Mouse (Mus musculus) heart, postnatal 10 days (tissue): Measurements from ENCODE around the gene Ewsr1. TPM values are rescaled to one million over a fixed set of nuclear protein-coding genes. Genes with fewer than 3 reads are reported as not detected.
A peak's percentile ranks its signal among the peaks of the same experiment; 100 is the strongest.

Experiments
- DNase-seq, 2 experiments: peaks; one replicate each; pipeline ENCODE4 v3.0.0; 2021
- intact Hi-C: fragments of 180-260 bp; cut with DNase I; formaldehyde crosslinking; loops from one replicate; pipeline ENCODE4 v1.15.1; 2025
- total RNA-seq, 2 experiments: library from RNA; stranded (reverse); gene quantifications; 2 replicates each; pipeline ENCODE4 v1.2.3; 2021

Gene Ewsr1
- total RNA-seq, 2 experiments from 2014 or later, result 167 to 175 TPM

DNA sequence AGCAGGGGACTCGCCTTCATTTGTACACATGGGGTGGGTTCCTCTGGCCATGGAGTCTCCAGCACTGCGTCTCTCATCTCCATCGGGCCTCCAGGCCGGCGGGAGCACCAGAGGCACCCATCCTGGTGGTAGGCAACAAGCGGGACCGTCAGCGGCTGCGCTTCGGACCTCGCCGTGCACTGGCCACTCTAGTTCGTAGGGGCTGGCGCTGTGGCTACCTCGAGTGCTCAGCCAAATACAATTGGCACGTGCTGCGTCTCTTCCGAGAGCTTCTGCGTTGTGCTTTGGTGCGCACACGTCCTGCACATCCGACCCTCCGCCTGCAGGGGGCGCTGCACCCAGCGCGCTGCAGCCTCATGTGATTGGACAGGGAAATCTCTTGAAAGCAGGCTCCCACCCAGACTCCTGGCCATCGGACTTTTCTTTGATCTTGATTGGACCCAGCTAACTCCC, 39.3 kb downstream of the Ewsr1 start:
- intact Hi-C loops, result no loop called here
- peak in 1 of 2 experiments; percentile 59 for DNase-seq

DNA sequence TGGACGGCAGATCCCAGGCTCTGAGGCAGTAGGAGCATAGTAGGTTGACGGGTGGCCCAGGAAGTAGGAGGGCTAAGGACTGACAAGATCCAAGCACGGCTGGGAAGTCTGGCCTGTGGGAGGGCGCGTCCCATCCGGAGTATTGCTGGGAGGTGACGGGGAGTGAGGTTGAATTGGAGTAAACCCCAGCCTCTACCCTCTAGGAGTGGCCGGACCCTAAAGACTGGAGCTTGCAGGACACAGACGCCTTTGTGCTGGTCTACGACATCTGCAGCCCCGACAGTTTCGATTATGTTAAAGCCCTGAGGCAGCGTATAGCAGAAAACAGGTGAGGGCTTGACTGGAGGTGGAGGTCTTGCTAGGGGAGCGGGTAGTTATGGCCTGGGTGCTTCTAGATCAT, 39.8 kb downstream of the Ewsr1 start:
- peak in 1 of 2 experiments; percentile 29 for DNase-seq
- intact Hi-C loops, result no loop called here

DNA sequence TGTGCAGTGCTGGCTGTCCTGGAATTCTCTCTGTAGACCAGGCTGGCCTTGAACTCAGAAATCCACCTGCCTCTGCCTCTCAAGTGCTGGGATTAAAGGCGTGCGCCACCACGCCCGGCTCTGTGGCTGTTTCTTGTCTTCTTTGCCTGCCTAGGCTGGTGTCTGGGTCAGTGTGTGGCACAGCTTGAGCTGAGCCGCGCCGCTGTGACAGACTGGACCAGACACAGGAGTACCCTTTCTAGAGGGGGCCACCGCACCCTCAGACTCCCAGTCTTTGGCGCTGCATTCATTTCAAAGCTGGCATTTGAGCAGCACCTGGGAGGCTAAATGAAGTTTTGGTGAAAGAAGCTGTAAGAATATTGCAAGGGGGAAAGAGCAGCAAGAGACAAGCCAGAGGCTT, 40.3 kb downstream of the Ewsr1 start:
- DNase-seq, result no peak
- intact Hi-C loops, result no loop called here

DNA sequence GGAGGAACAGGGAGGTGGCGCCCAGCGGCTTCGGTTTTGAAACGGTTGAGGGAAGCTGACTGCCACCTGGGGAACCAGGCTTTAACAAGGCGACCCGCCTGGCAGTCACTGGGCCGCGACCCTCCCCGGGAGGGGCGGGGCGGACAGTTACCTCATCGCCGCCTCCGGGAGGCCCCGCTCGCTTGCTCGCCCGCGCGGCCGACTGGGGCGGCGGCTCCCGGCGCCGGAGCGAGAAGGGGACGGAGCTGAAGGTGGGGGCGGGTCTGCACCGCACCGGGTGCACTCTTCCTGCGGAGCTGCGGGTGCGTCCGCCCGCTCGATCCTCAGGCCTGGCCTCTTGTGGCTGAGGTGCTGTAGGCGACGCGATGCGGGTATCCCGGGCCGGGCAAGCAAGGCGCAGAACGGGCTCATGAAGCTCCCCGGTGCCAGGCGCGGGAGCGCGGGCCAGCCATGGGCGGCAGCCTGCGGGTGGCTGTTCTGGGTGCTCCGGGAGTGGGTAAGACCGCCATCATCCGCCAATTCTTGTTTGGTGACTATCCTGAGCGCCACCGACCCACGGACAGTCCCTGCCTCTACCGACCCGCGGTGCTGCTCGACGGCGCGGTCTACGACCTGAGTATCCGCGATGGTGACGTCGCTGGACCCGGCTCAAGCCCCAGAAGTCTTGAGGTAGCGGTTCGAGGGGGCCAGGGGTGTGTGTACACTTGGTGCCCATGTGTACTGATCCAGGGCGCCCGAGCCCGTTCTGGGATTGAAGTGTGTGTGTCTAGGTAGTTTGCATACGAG, 41.0 kb downstream of the Ewsr1 start, which contains the start of gene Rasl10a:
Gene Rasl10a (plus strand): TSS at position 273 of the 786 bp plus-strand sequence.
- DNase-seq, result peak; percentile 55 to 57
- intact Hi-C loops, result no loop called here

DNA sequence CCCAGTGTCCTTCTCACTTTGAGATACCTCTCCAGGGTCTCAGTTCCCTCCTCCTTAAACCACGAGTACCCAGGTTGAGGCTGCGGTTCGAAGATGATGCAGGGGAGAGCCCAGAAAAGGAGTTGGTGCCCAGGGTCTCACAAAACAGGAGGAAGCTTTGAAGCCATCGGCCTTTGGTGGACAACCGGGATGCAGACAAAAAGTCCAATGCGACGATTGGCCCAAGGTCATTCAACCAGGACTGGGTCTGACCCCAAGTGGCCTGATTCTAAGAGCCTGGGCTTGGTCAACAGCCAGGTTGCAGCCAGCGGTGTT, 41.6 kb downstream of the Ewsr1 start:
- intact Hi-C loops, result no loop called here

DNA sequence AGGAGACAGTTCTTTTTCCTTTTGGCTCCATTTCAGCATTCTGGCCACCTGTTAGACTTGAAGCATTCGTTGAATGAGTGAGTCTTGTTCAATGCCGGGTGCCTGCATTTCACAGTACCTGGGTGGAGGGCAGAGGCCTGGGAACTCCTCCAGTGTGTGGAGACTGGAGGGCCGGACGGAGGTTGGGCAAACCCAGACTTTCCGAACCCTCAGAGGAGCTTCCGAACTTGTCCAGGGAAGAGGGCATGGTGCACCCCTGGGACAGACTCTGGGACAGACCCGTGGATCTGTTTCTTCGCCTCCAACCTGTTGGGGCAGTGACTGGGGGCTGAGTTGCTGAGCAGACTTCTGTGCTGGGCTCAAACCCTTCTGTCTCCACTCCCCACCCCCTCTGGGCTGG, 42.0 kb downstream of the Ewsr1 start:
- DNase-seq, result no peak
- intact Hi-C loops, result no loop called here

More for the DNA sequence above, 41.6 kb downstream of the Ewsr1 start:
- no peak for DNase-seq

DNA sequence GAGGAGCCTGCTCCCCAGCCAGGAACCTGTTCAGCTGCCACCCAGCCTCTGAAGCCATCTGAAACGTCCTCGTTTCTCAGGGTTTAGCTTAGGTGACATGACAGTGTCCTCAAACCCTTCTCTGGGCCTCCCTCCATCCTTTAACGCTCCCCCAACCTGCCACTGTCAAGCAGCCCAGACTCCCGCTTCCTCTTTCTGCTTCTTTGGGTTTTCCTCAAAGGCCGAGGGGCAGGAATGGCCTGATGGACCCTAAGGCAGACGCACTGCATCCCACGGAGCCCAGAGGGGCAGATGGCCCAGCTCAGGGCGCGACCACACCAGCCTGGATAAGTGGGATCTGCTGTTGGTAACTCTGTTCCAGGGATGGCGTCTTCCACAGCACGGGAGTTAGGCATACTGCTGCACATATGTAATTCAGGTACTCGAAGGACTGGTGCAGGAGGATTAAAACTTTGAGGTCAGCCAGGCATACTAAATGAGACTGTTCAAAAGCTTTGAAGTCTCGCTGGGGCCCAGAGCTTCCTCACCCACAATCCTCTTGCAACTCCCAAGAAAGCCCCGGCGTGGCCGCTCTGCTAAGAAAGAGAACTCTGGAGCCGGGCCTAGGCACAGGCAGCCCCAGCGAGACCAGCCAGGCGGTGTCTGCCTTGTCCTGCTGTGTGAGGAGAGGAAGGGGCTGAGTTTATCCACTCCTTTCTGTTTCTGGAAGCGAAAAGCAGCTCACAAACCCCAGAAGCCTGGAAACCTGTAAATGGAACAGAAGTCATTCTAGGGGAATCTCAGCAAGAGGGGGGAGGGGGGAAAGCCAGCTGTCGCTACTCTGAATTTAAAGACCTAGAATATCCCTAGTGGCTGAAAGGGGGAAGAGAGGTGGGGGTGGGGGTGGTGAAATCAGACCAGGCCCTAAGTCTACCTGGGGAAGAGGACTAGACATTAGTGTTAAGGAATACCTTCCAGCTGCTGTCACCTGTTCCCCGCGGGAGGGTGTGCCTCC, 42.8 kb downstream of the Ewsr1 start:
- DNase-seq, result no peak
- intact Hi-C loops, result no loop called here

DNA sequence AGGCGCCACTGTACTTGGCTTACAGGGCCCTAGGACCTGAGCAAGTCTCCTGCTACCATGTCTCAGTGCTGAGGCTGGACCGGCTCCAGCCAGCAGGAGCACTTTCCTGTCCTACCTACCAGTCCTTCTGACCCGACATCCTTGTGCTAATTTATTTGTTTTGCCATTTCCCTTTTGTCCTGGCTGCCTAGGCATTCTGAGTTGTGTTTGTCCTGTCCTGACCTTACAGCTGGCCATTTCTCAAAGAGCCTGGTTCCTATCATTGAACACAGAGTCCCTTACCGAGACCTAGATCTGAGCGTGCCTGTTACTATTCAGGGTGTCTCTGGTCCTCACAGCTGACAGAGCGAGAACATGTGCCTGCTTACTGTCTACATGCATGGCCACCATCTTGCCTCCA, 44.2 kb downstream of the Ewsr1 start:
- intact Hi-C loops, result no loop called here
- DNase-seq, result no peak

DNA sequence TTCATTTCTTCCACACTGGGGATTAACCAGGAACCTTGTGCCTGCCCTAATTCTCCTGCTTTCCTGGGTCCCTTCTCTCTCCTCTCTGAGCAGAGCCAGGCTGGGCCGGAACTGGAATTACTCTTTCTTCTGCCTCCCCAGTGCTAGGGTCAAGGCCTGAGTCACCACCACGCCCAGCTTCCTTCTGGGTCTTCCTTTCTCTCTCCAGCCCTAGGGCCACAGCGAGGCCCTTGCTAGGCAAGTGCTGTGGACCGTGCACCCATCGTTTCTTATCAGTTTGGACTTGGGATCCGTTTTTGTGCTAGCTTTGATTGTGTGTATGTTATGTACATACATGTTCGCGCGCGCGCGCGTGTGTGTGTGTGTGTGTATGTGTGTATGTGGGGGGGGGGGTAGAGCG, 44.9 kb downstream of the Ewsr1 start:
- intact Hi-C loops, result no loop called here

DNA sequence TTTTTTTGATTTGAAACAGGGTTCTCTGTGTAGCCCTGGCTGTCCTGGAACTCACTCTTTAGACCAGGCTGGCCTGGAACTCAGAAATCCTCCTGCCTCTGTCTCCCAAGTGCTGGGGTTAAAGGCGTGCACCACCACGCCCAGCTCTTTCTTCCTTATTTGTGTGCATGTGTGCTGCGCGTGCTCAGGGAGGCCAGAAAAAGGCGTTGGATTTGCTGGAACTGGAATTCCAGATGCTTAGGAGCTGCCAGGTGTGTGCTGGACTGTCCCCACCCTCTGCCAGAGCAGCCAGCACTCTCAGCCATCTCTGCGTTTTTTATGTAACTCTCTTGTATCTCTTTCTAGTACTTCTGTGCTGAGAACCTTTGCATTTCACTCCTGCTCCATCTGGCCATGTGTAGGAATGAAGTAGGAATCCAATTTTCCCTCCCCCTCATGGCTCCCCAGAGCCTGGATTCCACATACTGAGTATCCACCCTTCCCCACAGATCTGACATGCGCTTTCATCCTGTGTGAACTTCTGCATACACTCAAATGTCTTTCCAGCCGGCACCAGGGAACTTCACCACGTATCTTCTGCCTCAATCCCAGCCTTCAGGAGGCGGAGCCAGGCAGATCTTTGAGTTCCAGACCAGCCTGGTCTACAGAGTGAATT, 46.7 kb downstream of the Ewsr1 start:
- DNase-seq, result no peak
- intact Hi-C loops, result no loop called here

More for the DNA sequence above, 44.9 kb downstream of the Ewsr1 start:
- no peak for DNase-seq

DNA sequence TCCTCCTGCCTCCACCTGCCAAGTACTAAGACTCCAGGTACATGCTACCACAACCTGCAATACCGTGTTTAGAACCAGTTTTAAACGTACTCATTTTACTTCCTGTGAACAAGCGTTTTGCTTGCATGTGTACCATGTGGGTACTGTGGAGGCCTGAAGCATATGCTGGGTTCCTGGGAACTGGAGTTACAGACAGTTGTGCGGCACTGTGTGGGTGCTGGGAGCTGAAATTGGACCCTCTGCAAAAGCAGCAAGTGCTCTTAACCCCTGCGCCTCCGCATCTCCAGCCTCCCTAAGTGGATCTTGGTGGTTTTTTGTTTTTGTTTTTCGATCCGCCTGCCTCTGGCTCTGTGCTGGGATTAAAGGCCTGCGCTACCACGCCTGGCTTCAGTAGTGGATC, 47.4 kb downstream of the Ewsr1 start:
- DNase-seq, result no peak
- intact Hi-C loops, result no loop called here

DNA sequence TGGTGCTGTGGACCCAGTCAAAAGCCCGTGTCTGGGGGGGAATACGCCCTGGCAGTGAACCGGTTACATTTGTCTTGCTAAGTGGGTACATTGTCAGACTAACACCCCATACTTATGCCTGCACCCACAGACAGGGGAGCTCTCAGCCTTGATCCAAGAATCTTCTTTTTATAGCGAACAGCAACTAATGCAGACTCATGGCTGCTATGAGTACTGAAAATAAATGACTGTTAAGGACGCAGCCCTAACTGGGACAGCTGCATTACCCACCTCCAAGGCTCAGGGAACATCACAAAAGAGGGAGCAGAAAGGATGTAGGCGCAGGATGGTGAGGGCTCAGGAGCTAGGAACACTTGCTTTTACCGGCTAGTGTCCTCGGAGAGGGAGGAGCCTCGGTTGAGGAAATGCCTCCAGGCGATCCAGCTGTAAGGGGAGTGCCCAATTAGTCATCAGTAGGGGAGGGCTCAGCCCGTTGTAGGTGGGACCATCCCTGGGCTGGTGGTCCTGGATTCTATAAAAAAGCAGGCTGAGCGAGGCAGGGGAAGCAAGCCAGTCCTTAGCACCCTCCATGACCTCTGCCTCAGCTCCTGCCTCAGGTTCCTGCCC, 52.6 kb downstream of the Ewsr1 start:
- intact Hi-C loops, result no loop called here

DNA sequence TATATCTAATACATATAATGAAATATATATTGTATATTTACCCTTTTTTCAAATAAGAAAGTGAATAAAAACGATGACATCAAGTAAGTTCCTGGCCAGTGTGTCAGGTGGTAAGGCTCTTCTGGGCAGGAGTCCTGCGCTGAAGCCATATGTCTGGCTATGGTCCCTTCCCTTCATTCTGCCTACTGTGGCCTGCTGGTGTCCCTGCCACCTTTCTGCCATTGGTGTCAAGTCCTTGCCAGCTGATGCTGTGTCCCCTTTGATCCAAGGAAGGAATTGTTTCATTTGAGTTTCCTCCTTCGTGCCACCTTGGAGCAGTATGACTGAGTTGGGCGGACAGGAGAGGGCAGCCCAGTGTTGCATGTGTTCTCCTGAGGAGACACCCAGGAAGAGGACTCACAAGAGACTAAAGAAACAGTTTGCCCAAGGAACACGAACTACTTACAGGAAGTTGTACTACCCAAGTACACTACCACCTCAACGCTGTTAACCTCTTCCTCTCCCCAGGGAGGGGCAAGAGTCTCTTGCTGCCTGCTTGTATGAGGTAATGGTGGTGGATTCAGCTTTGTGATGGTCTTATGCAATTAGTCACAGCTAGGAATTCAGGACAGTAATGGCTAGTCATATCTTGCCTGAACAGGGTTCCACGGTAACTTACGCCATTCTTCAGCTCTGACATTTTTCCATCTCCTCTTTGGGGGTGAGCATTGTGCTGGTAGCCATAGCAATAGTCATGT, 56.3 kb downstream of the Ewsr1 start:
- intact Hi-C loops, result no loop called here
- DNase-seq, result no peak

More for the DNA sequence above, 52.6 kb downstream of the Ewsr1 start:
- no peak for DNase-seq

DNA sequence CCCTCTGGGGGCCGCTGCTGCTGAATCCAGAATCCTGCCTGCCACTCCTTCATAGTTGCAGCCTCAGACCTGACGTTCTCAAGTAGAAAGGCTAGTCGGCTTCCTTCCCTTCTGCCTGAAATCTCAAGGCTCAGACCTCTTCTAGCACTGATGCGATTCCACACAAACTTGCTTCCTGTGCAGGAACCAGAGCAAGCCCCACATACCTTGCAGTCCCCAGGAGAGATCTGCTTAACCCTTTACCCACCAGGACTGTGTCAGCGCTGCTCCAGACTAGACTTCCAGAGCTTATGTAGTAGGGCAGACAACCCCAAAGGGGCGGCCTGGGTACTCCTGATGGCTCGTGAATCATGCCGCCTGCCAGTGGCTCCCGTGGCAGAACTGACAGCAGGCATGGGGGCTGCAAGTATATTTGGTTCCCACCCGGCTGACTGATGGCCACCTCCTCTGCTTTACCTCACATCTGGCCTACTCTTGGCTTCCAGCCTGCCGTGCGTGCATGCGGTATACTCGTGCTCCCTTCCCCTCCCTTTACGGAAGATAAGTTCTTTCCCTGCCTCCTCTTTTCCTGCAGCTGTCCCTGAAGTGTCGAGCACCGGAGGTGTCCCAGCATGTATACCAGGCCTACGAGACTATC, 57.8 kb downstream of the Ewsr1 start:
- DNase-seq, result no peak
- intact Hi-C loops, result no loop called here

DNA sequence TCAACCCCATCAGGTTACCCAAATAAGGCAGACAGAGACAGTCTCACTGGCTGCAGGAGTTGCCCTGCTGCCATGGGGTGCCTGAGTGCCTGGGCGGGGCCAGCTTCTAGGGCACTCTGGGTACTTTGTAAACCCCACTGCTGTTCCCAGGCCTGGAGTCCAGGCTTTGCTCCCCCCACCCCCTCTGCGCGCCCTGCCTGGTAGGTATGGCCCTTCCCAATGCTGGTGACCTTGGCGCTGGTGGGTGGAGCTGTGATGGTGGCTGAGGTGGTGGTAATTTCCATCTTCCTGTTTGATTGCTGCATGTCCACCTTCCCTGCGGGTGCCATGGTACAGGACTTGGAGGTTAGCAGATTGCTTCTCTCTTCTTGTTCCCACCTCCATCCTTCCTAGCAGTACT, 58.5 kb downstream of the Ewsr1 start:
- no peak for DNase-seq
- intact Hi-C loops, result no loop called here

DNA sequence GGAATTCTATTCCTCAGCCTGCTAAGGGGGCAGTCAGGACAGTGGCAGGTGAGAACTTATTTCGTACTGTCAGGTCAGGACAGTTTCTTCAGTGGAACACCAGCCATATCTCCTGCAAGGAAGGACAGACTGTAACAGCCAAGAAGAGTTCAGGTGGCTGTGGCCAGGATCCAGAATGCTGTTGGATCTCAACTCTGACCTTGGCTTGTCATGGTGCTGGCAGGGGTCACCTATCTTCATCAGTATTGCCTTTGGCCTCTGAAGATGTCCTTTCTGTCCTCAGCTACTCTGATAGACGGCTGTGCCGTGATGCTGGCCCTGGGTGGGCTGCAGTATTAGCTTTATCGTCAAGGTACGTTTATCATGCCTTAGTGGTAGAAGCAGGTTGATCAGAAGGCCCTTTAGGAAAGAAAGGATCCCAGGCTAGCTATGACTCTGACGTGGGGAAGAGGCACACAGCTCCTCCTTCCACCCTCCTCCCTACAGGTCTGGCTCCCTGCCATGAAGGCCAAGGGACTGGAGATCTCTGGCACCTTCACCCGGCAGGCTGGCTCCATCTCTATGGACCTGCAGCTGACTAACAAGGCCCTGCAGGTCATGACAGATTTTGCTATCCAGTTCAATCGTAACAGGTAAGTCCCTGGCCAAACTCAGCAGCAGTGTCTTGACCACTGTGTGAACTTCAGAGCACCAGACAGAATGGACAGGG, 61.8 kb downstream of the Ewsr1 start:
- DNase-seq, result peak; percentile 41 to 51
- intact Hi-C loops, result no loop called here

DNA sequence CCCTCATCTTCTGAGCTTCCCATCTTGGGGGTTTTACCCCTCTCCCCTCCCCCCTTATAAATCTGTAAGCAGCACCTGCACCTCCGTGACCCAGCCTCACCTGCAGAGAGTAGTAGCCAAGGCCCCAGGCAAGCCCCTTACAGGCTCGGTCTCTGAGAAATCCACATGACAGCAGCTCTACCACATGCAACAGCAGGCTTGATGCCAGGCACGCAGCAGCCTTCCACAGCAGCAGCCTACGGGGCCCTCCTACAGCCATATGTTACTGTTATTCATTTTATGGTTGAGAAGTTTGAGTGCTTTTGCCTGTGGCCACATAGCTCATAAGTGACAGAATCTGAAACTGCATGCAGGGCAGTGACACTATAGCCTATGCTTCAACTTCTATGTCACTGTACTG, 63.6 kb downstream of the Ewsr1 start:
- no peak for DNase-seq
- intact Hi-C loops, result no loop called here

DNA sequence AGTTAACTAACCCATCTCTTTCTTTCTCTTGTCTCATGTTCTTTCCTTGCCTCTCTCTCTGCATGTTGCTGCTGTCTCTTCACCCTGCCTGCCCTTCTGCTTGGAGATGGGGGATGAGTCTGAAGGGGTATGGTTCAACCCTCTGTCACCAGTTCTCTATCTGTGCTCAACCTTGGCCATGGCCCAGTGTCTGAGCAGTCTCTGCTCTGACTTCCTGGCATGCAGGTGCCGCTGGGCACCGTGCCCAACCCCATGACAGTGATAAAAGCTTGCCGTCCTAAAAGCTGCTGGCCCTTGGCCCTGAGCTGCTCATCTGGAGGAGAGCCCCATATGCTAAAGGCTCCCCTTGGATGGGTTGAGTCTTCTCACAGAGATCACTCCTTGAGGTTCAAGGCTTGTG, 65.9 kb downstream of the Ewsr1 start:
- intact Hi-C loops, result no loop called here
- peak; percentile 78 to 86 for DNase-seq

DNA sequence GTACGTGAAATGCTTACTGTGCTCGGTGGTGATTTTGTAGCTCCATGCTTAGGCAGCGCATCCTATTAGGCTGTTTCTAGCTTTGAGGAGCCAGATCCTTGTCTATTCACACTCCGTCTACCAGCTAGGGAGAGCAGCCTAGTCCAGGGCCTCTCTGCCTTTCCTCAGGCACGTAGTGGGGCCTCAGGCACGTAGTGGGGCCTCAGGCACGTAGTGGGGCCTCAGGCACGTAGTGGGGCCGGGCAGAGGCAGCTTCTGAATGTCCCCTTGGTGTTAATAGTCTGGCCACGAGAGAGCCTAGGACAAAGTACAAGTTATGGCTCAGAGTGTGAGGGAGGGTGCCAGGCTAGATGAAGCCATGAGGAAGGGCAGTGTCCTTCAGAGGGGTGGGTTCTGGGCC, 66.4 kb downstream of the Ewsr1 start:
- DNase-seq, result no peak
- intact Hi-C loops, result no loop called here
